Mouse (Mus musculus) ES-E14 (cell line): ENCODE measurements around the gene Fam181a.

Experiments
- HCFC1 ChIP-seq: IDR thresholded peaks from 2 replicates; pipeline ENCODE4 v1.6.1; 2012; ENCODE audit warnings: low read length, inconsistent platforms, borderline replicate concordance; ENCODE audit not compliant: insufficient read depth
- MAFK ChIP-seq: IDR thresholded peaks from 2 replicates; pipeline ENCODE4 v1.6.1; 2014; ENCODE audit warnings: mild to moderate bottlenecking, low read depth, low read length, inconsistent platforms; ENCODE audit not compliant: insufficient read depth
- ZC3H11A ChIP-seq: IDR thresholded peaks from 2 replicates; pipeline ENCODE4 v1.6.1; 2012; ENCODE audit warnings: low read depth, mild to moderate bottlenecking, inconsistent platforms, low read length, borderline replicate concordance

DNA sequence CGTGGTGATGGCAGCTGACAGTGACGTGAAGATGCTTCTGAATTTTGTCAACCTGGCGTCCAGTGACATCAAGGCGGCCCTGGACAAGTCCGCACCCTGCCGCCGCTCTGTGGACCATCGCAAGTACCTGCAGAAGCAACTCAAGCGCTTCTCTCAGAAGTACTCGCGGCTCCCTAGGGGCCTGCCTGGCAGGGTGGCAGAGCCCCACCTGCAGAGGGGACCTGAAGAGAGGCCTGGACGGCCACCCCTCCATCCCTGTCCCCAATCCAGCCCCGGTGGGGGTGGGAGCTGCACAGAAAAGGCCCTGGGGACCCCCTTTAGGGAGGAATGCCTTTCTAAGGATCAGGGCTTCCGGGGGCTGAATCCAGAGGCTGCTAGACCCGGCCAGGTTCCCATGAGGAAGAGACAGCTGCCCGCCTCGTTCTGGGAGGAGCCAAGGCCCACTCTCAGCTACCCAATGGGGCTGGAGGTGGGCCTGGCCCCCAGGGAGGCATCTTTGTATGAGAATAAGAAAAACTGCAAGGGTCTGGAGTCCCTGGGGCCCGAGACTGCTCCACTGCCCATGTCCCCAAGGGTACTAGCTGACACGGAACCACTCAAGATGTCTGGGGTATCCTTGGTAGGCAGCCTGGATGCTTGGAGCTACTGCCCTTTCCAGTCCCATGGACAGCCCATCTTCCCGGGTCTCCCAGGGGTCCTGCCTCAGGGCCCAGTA lies 5.2 kb downstream of the Fam181a start:
- TF ChIP-seq HCFC1 (no peak), ZC3H11A (no peak), MAFK (no peak)
